Mouse (Mus musculus): ENCODE data around the gene Vmn1r228.

Vmn1r228 gene

DNA sequence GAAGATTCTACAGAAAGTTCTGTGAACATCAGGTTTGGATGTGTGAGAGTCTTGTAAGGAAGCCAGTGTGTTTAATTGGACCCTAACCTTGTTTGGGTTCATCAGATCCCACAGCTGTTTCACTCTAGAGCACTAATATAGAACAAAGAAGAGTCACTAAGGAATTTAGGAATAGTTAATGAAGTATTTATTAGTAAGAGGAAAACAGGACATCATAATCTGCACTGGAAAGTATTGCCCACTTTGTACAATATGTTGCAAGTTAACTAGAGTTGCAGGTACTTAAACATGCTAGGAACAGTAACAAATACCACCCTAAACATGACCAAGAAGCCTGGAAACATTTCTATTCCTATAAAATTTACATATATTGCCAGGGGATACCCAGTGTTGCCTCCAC lies at the start of gene Vmn1r228:
Vmn1r228 (minus strand) TSS at position 101 of the 400 bp plus-strand sequence.
- no peak for DNase-seq (ENCODE audit: low spot score)

DNA sequence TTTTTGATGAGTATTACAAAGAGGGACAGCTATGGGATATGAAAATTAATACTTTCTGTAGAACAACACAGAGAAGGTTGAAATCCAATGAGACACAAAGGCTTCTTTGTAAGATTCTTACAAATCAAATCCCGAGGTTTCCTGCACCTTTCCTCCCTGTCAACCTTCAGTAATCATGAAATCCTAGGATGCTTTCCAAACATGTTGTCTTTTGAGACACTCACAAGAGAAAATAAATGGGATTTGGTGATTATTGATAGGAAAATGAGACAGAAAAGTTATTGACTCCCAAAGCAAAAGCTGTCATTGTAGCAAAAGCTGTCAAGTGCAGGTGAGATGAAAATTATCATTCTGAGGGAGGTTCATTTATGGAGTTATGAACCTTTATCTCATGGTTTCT lies 25.3 kb upstream of the Vmn1r228 start, which contains the start of gene Vmn1r229:
Vmn1r229 (plus strand) TSS at position 301 of the 400 bp plus-strand sequence.
- no peak for DNase-seq (ENCODE audit: low spot score)

DNA sequence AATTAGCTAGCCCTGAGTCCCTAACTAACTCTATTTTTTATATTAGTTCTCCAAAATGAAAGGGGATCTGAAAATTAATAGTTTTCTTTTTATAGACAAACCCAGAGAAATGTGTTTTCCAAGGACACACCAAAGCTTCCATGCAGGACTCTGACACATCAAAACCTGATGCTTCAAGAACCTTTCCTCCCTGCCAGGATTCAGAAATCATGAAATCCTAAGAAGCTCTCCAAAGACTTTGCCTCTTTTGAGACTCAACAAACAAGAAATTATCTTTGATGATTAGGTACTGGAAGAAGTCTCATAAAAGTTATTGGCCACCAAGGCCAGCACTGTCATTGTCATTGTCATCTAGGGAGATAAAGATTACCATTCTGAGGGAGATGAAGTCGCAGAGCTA lies 56.4 kb downstream of the Vmn1r228 start, which contains the start of gene Vmn1r227:
Vmn1r227 (plus strand) TSS at position 301 of the 400 bp plus-strand sequence.
- DNase-seq (ENCODE audit: low spot score): no peak

All from lung, postnatal 25 days (tissue).